Mouse (Mus musculus) testis, adult 2 months (tissue): ENCODE measurements at regions not wholly inside any gene's neighbourhood (a gene's known extent, or its start where the extent isn't known, plus 50 kb on each side); places are given as distances from the start of the nearest gene placed in this dataset.

Experiments
- H3K27ac ChIP-seq: fragments of 200-500 bp; 2 replicates; pipeline ENCODE4 v1.5.1; 2012; ENCODE audit warnings: low read depth, low read length; ENCODE audit not compliant: control insufficient read depth, insufficient read depth
- H3K27me3 ChIP-seq: fragments of 200-500 bp; 2 replicates; pipeline ENCODE4 v1.6.1; 2012; ENCODE audit warnings: mild to moderate bottlenecking, low read length, moderate library complexity; ENCODE audit not compliant: control insufficient read depth, insufficient read depth
- H3K36me3 ChIP-seq: fragments of 200-500 bp; 2 replicates; pipeline ENCODE4 v1.6.1; 2012; ENCODE audit warnings: mild to moderate bottlenecking, low read length; ENCODE audit not compliant: control insufficient read depth, insufficient read depth
- H3K4me1 ChIP-seq: fragments of 200-500 bp; 2 replicates; pipeline ENCODE4 v1.6.1; 2012; ENCODE audit warnings: low read length; ENCODE audit not compliant: control insufficient read depth, insufficient read depth
- H3K4me3 ChIP-seq: fragments of 200-500 bp; 2 replicates; pipeline ENCODE4 v1.5.1; 2012; ENCODE audit warnings: low read depth, mild to moderate bottlenecking, low read length, moderate library complexity, mixed read lengths; ENCODE audit not compliant: control insufficient read depth
- CTCF ChIP-seq: fragments of 200-500 bp; IDR thresholded peaks from 2 replicates; pipeline ENCODE4 v1.5.1; 2012; ENCODE audit warnings: low read depth, mild to moderate bottlenecking, inconsistent platforms, low read length, moderate library complexity; ENCODE audit not compliant: control insufficient read depth, insufficient read depth, insufficient replicate concordance
- POLR2A ChIP-seq: fragments of 200-500 bp; IDR thresholded peaks from 2 replicates; pipeline ENCODE4 v1.6.1; 2012; ENCODE audit warnings: low read depth, mild to moderate bottlenecking, inconsistent platforms, low read length, moderate library complexity; ENCODE audit not compliant: control insufficient read depth

- Histone ChIP-seq H3K27ac (no peak overlapping the region), H3K4me3 (peak overlapping the region; percentile 33), H3K27me3 (peaks cover 5% of the 10 kb centered on the region; the same call in 1 of the 2 replicates), H3K4me1 (peaks cover 11% of the 10 kb centered on the region), H3K36me3 (no peaks in the 10 kb centered on the region)
- TF ChIP-seq POLR2A (no peak), CTCF (no peak)
These were observed 78.8 kb upstream of the Tbca start for GRCm38 (mm10) chr13:94709691-94710573.

GRCm38 (mm10) chr13:94710574-94711172 lies 78.0 kb upstream of the Tbca start:
- H3K36me3 ChIP-seq = no peaks in the 10 kb centered on the region
- H3K4me1 ChIP-seq = peaks cover 11% of the 10 kb centered on the region
- H3K27ac ChIP-seq = no peak overlapping the region
- no peak overlapping the region; the same call in 1 of the 2 replicates for H3K4me3 ChIP-seq
- peaks cover 5% of the 10 kb centered on the region; the same call in 1 of the 2 replicates for H3K27me3 ChIP-seq
- no peak for TF ChIP-seq CTCF
- no peak for TF ChIP-seq POLR2A

- Histone ChIP-seq H3K36me3 (no peaks in the 10 kb centered on the region), H3K4me3 (no peak overlapping the region), H3K27me3 (peaks cover 5% of the 10 kb centered on the region; the same call in 1 of the 2 replicates), H3K4me1 (peaks cover 8% of the 10 kb centered on the region), H3K27ac (no peak overlapping the region)
- no peak for TF ChIP-seq CTCF
- no peak for TF ChIP-seq POLR2A
These were observed 75.3 kb upstream of the Tbca start for GRCm38 (mm10) chr13:94713451-94713850.

GRCm38 (mm10) chr13:94721625-94722024 lies 67.1 kb upstream of the Tbca start:
- Histone ChIP-seq H3K27me3 (no peaks in the 10 kb centered on the region), H3K4me3 (no peak overlapping the region), H3K36me3 (no peaks in the 10 kb centered on the region), H3K4me1 (no peaks in the 10 kb centered on the region), H3K27ac (no peak overlapping the region)
- TF ChIP-seq CTCF (no peak), POLR2A (no peak)
